7 mouse cellular contexts compared by ENCODE assay signal in the genomic region with DNA sequence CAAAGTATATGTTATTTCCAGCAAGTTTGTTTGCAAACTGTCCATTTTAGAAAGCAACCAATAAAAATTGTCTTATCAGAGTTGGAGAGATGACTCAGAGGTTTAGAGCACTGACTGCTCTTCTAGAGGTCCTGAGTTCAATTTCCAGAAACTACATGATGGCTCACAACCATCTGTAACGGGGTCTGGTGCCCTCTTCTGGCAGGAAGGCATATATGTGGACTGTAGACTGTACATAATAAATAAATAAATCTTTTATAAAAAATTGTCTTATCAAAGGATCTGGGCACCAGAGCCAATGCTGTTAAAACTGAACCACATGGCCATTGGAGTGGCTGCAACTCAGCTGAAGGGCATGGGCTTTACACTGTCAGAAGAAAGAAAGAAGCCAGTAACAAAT. TPM values are rescaled to one million over a fixed set of nuclear protein-coding genes. Genes with fewer than 3 reads are reported as not detected.
DNase-seq lines count a peak whose midpoint lies in the region; ATAC-seq lines count a peak whose summit lies in the region.

No protein-coding gene starts in this region.

- peak; percentile 18 for DNase-seq in kidney, adult 18-20 months
- DNase-seq in kidney, adult 11 months: no peak
- peak; percentile 70 for DNase-seq in CD4-positive, CD25-positive, alpha-beta regulatory T cell, adult 2 months (ENCODE audit: low read depth, low spot score)
- peak; percentile 43 for DNase-seq in T-cell, adult 2 months (ENCODE audit: low spot score)
- peak; percentile 7 for DNase-seq in lung, postnatal 25 days (ENCODE audit: low spot score)
- no peak for DNase-seq in ovary, adult 18-20 months (ENCODE audit: low spot score)
- DNase-seq in hindbrain, embryonic 11.5 days (ENCODE audit: low spot score): no peak

- peaks cover 5% of the 10 kb centered on the region; the same call in 1 of the 2 replicates for H3K36me3 ChIP-seq in hindbrain, embryonic 11.5 days (ENCODE audit: control insufficient read depth, insufficient read depth, low read length)

- H3K9me3 ChIP-seq in hindbrain, embryonic 11.5 days (ENCODE audit: control insufficient read depth, low read length): no peaks in the 10 kb centered on the region

- no peaks in the 10 kb centered on the region for H3K27me3 ChIP-seq in hindbrain, embryonic 11.5 days (ENCODE audit: control insufficient read depth, insufficient read depth, low read length)

- no peak overlapping the region for H3K4me3 ChIP-seq in hindbrain, embryonic 11.5 days (ENCODE audit: low read depth, low read length)

- H3K4me2 ChIP-seq in hindbrain, embryonic 11.5 days (replicated peaks; ENCODE audit: low read depth, low read length): no peak overlapping the region

- no peak overlapping the region for H3K27ac ChIP-seq in hindbrain, embryonic 11.5 days (ENCODE audit: low read depth, low read length)

- ATAC-seq in hindbrain, embryonic 11.5 days (ENCODE audit: low FRiP score): no peak

- H3K4me1 ChIP-seq in hindbrain, embryonic 11.5 days (replicated peaks; ENCODE audit: control insufficient read depth, insufficient read depth, low read length): no peaks in the 10 kb centered on the region

- H3K9ac ChIP-seq in hindbrain, embryonic 11.5 days (ENCODE audit: low read depth, low read length): no peak overlapping the region

- 74% methylated on average over 1 of the region's 1 CpGs for WGBS in hindbrain, embryonic 11.5 days

RNA-seq across cellular contexts. Expression of a gene that starts 7.1 kb away (rescaled TPM):
- polyA plus RNA-seq in hindbrain, embryonic 11.5 days (2014; fragmentation: Nextera tagmentation; extraction: Ambion mirVana): 31.0 and 33.3 TPM in 2 replicates

RNA-seq across cellular contexts. Expression of a gene that starts 34.5 kb away (rescaled TPM):
- polyA plus RNA-seq in hindbrain, embryonic 11.5 days (2014; fragmentation: Nextera tagmentation; extraction: Ambion mirVana): 14.0 and 15.7 TPM in 2 replicates

Comparison
In these comparisons a context has a peak if more than half of its experiments do, and no peak if none do; other contexts are left out.
1. DNase-seq: peak in kidney, adult 18-20 months (single experiment), CD4-positive, CD25-positive, alpha-beta regulatory T cell, adult 2 months (single experiment), T-cell, adult 2 months (single experiment) and lung, postnatal 25 days (single experiment); none in kidney, adult 11 months (single experiment), ovary, adult 18-20 months (single experiment) and hindbrain, embryonic 11.5 days (single experiment).